Mouse (Mus musculus): Measurements from ENCODE around the gene Gm20815. TPM values are rescaled to one million over a fixed set of nuclear protein-coding genes. Genes with fewer than 3 reads are reported as not detected.
"Not testable (repeated sequence)": the region's sequence is repeated elsewhere in the genome, so short reads cannot be mapped to it uniquely, and the experiment has no call there.

Gene Gm20815
- polyA plus RNA-seq (2012; rRNA removed), result not detected in 2 replicates

DNA sequence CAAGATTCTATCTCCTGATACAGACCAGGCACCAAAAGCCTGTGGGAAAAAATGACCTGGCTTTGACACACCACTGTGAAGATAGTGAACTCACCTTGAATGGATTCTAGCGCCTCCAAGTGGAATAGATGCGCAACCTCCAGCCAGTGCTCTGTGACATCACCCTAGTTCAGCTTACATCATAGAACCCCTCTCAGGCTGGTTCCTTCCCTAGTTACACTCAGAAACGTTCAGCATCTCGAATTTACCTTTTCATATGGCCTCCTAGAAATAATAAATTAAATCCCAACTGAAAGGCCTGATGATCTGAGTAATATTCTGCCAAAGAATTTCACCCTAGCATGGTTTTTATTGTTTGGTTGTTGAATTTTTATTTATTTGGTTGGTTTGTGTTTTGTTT is at the start of gene Gm20815:
TSS of gene Gm20815 (minus strand) at position 101 of the 400 bp plus-strand sequence.
- DNase-seq (ENCODE audit: low read depth), result not testable (repeated sequence)

Data from gonadal fat pad, adult 2 months (tissue).